Mouse (Mus musculus) liver, adult 2 months (tissue): ENCODE results near the gene Vasn. TPM values are rescaled to one million over a fixed set of nuclear protein-coding genes. Genes with fewer than 3 reads are reported as not detected.

ENCODE experiments used
- DNase-seq: peaks from one replicate; pipeline ENCODE4 v3.0.0-alpha.2; 2011; ENCODE audit warnings: low read depth, low spot score; ENCODE audit errors: extremely low read depth
- H3K27ac ChIP-seq: fragments of 200-500 bp; replicated peaks from 2 replicates; pipeline ENCODE4 v1.5.1; 2012; ENCODE audit warnings: low read depth, mild to moderate bottlenecking, control low read depth, inconsistent platforms, low read length; ENCODE audit not compliant: insufficient read depth
- H3K27me3 ChIP-seq: fragments of 200-500 bp; 2 replicates; pipeline ENCODE4 v1.6.1; 2012; ENCODE audit warnings: mild to moderate bottlenecking, moderate library complexity, low read length, inconsistent platforms; ENCODE audit not compliant: control insufficient read depth, insufficient read depth
- H3K36me3 ChIP-seq: fragments of 200-500 bp; 2 replicates; pipeline ENCODE4 v1.6.1; 2012; ENCODE audit warnings: low read length, inconsistent platforms; ENCODE audit not compliant: control insufficient read depth, insufficient read depth
- H3K4me1 ChIP-seq: fragments of 200-500 bp; 2 replicates; pipeline ENCODE4 v1.6.1; 2011; ENCODE audit warnings: low read length; ENCODE audit not compliant: control insufficient read depth, insufficient read depth
- H3K4me3 ChIP-seq: fragments of 200-500 bp; 2 replicates; pipeline ENCODE4 v1.5.1; 2011; ENCODE audit warnings: low read depth, mild to moderate bottlenecking, control low read depth, low read length, moderate library complexity; ENCODE audit not compliant: insufficient read depth
- H3K79me2 ChIP-seq: fragments of 200-500 bp; 2 replicates; pipeline ENCODE4 v1.6.1; 2012; ENCODE audit warnings: inconsistent platforms, mild to moderate bottlenecking, low read length, moderate library complexity; ENCODE audit not compliant: control insufficient read depth, insufficient read depth
- H3K9ac ChIP-seq: fragments of 200-500 bp; 2 replicates; pipeline ENCODE4 v1.6.1; 2012; ENCODE audit warnings: low read depth, mild to moderate bottlenecking, control low read depth, inconsistent platforms, low read length
- CTCF ChIP-seq: fragments of 200-500 bp; IDR thresholded peaks from 2 replicates; pipeline ENCODE4 v1.5.1; 2011; ENCODE audit warnings: low read depth, low read length, control low read depth
- POLR2A ChIP-seq: fragments of 200-500 bp; IDR thresholded peaks from 2 replicates; pipeline ENCODE4 v1.6.1; 2011; ENCODE audit warnings: low read length, control low read depth; ENCODE audit not compliant: insufficient read depth; ENCODE audit errors: extremely low read depth
- WGBS: fragments of 180-500 bp; shearing (Covaris S2); methylation state at CpG from one replicate; pipeline ENCODE4 v1.1.7; 2018; 5-methylcytosine and 5-hydroxymethylcytosine counted together
- polyA plus RNA-seq: library from polyadenylated mRNA; depleted of rRNA; stranded (reverse); fragments of >200 nt; gene quantifications from 2 replicates; pipeline ENCODE4 v1.2.3, GENCODE M21; 2012
- total RNA-seq: library from RNA; depleted of rRNA; stranded (reverse); fragments of >200 nt; gene quantifications from 2 replicates; pipeline ENCODE4 v1.2.3, GENCODE M21; 2014

The Vasn gene
- total and polyA plus RNA-seq, 2 experiments, result 4.0 to 18.0 TPM

DNA sequence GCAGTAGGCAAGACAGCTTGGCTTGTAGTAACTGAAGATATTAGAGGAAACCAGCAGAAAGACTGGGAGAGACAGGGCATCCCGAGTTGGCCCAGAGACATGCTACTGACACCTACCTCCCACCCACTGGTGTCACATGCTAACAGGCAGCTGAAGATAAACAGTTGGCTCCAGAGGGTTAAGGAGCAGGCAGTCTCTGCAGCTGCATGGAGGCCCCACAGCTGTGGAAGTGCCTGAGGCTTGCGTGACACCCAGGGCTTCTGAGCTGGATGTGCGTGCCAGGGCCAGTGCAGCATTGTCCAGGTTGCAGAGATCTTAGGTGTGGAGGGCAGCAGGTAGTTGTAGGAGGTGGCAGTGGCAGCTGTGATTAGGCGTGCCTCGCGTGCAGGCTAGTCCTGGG, 12.6 kb upstream of the Vasn start:
- H3K36me3 ChIP-seq, result no peaks in the 10 kb centered on the region
- no peaks in the 10 kb centered on the region for H3K27me3 ChIP-seq
- H3K79me2 ChIP-seq, result peaks cover 16% of the 10 kb centered on the region
- peaks cover 10% of the 10 kb centered on the region for H3K4me1 ChIP-seq
- DNase-seq, result no peak
- no peak overlapping the region for H3K9ac ChIP-seq
- 91% methylated on average over 6 of the region's 6 CpGs for WGBS
- no peak overlapping the region for H3K27ac ChIP-seq
- H3K4me3 ChIP-seq, result no peak overlapping the region
- TF ChIP-seq POLR2A, result no peak
- no peak for TF ChIP-seq CTCF

DNA sequence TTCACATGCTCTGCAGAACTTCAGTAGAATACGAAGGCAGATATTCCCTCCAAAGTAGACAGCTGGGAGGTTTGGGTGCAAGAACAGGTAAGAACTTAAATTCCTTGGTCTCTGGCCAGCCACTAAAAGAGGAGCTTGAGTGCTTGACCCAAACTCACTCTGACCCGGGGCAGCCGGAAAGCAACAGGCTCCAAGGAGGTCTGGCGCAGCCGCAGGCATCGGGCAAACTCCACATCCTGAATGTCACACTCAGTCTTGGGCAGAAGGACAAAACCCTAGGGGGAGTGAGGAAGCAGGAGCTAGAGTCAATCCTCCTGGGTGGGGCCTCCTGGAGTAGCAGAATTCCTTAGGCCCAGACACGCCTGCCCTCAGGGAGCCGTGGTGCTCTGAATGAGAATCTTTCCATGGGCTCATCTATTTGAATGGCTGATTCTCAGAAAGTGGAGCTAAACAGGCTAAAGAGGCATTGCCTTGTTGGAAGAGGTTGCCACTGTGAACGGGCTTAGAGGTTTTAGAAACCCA, 10.8 kb upstream of the Vasn start:
- Histone ChIP-seq H3K27ac (no peak overlapping the region), H3K9ac (no peak overlapping the region), H3K79me2 (no peaks in the 10 kb centered on the region), H3K27me3 (no peaks in the 10 kb centered on the region), H3K4me1 (peaks cover 3% of the 10 kb centered on the region; the same call in 1 of the 2 replicates), H3K36me3 (no peaks in the 10 kb centered on the region), H3K4me3 (no peak overlapping the region)
- TF ChIP-seq POLR2A (no peak), CTCF (no peak)
- WGBS, result 97% methylated on average over 9 of the region's 9 CpGs
- no peak for DNase-seq

DNA sequence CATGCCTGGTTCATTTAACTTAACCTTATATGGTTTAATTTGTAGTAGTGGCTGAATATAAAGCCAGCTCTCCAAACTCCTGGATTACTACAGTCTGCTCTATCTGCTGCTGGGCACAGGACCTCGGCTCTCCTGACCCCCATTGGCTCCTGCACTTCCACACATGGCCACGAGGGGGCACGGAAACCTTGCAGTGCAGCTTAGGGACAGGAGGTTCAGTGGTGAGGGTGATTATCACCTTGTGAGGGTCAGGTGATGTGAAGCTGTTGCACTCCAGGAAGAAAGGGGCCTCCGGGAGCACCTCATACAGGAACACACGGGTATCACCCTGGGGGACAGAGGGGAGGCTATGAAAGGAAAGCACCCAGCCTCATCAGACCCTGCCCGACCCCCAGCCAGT, 9.8 kb upstream of the Vasn start:
- 21% methylated on average over 6 of the region's 6 CpGs for WGBS
- H3K4me1 ChIP-seq, result peaks cover 1% of the 10 kb centered on the region; the same call in 1 of the 2 replicates
- TF ChIP-seq POLR2A, result no peak
- peak; percentile 99 for TF ChIP-seq CTCF
- no peaks in the 10 kb centered on the region for H3K79me2 ChIP-seq
- H3K4me3 ChIP-seq, result no peak overlapping the region
- no peaks in the 10 kb centered on the region for H3K36me3 ChIP-seq
- peak; percentile 40 for DNase-seq
- H3K27ac ChIP-seq, result no peak overlapping the region
- H3K9ac ChIP-seq, result no peak overlapping the region
- no peaks in the 10 kb centered on the region for H3K27me3 ChIP-seq

DNA sequence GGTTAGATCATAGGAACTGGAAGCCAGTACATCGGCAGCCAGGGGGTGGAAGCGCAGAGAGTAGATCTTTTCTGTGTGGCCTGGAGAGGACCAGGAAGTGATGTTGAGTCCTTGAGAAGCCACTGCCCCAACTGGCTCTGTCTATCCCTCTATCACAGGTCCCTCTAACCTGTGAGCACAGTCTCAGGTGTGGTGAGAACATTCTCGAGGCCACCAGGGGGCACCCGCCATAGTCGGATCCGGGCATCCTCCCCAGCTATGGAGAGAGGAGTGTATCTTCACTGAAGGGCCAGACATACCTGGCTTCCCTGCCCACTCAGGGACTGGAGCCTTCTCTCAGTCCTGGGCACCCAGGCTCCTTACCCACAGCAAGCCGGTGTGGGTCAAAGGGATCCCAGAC, 7.7 kb upstream of the Vasn start:
- H3K4me1 ChIP-seq, result no peaks in the 10 kb centered on the region
- no peak for DNase-seq

DNA sequence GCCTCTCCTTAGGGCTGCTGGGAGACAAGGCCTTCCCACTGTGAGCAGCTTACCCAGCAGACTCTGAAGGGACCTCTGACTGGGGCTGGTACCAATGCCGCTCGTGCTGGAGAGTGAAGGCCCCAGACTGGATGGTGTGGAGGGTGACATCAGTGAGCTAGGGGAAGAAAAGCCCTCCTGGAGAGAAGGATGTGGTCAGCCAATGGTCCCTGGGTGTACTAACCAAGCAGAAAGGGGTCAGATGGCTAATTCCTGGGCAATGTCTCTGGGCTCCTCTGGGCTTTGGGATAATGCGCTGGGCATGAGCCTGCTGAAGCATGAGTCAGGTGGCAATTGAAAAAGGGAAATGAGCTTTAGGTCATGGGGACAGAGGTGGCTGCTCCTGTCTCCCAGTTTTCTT, 6.1 kb upstream of the Vasn start:
- no peak for DNase-seq
- Histone ChIP-seq H3K4me1 (no peaks in the 10 kb centered on the region), H3K4me3 (no peak overlapping the region), H3K9ac (no peak overlapping the region), H3K27ac (no peak overlapping the region), H3K27me3 (no peaks in the 10 kb centered on the region), H3K36me3 (no peaks in the 10 kb centered on the region), H3K79me2 (no peaks in the 10 kb centered on the region)
- TF ChIP-seq CTCF, result no peak
- TF ChIP-seq POLR2A, result no peak
- WGBS, result 93% methylated on average over 3 of the region's 3 CpGs

More for the DNA sequence above, 7.7 kb upstream of the Vasn start:
- H3K27me3 ChIP-seq, result no peaks in the 10 kb centered on the region
- H3K36me3 ChIP-seq, result no peaks in the 10 kb centered on the region
- no peak overlapping the region for H3K4me3 ChIP-seq
- 53% methylated on average over 7 of the region's 7 CpGs for WGBS
- H3K79me2 ChIP-seq, result no peaks in the 10 kb centered on the region
- H3K27ac ChIP-seq, result no peak overlapping the region
- TF ChIP-seq POLR2A, result no peak
- TF ChIP-seq CTCF, result peak; percentile 60
- H3K9ac ChIP-seq, result no peak overlapping the region

DNA sequence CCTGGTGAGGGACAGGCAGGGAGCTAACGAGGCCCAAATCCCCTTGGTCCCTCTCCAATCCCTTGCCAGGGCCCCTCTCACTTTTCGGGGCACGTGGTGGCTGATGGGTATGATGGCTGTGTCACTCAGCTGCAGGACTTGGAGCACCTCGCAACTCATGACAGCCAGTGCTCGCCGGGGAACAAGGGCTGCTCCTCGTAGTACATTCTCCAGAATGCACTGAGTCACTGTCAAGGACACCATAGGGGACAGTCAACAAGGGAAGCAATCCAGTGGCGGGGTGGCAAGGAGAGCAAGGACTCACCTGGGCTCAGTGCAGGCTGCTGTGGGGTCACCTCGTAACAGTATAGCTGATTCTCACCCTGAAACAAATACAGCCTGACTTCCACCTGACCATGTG, 5.1 kb upstream of the Vasn start:
- WGBS, result 94% methylated on average over 9 of the region's 9 CpGs
- no peaks in the 10 kb centered on the region for H3K4me1 ChIP-seq

More for the DNA sequence above, 5.1 kb upstream of the Vasn start:
- H3K79me2 ChIP-seq, result no peaks in the 10 kb centered on the region
- DNase-seq, result no peak
- no peaks in the 10 kb centered on the region for H3K36me3 ChIP-seq
- H3K27ac ChIP-seq, result no peak overlapping the region
- H3K27me3 ChIP-seq, result no peaks in the 10 kb centered on the region
- no peak overlapping the region for H3K4me3 ChIP-seq
- no peak overlapping the region for H3K9ac ChIP-seq
- no peak for TF ChIP-seq POLR2A
- no peak for TF ChIP-seq CTCF
